Mouse (Mus musculus): Measurements from ENCODE around the gene Met.

Gene Met

DNA sequence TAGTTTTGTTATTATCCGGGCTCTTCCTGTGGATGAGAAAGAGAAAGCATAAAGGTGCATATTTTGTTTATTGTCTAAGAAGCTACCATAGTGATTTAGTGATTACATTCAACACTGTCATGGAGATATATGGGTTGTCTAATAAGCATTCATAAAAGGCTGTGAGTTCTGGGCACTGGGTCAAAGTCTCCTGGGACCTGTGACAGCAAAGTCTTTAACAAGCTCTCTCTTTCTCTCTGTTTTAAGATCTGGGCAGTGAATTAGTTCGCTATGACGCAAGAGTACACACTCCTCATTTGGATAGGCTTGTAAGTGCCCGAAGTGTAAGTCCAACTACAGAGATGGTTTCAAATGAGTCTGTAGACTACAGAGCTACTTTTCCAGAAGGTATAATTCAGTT is 85.2 kb downstream of the Met start:
- no peak for DNase-seq (ENCODE audit: low spot score in 2 of 2)

DNA sequence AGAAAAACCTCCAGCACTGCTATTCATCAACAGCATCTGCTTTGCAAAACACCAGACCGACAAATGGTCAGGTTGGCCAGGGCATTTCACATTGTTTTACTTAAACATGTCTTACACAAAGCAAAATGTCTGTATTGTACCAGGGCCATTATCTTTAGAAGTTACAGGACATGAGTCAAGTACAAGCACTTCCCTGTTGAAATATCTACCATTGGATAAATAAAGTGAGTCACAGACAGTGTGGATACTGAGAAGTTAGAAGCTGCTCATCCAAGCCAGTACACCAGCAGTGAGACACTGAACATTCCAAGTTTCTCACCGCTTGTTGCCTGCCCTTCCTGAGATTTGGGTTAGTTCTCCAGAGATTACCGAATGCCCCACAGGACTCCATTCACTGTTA is 86.0 kb downstream of the Met start:
- no peak for DNase-seq (ENCODE audit: low spot score in 2 of 2)

DNA sequence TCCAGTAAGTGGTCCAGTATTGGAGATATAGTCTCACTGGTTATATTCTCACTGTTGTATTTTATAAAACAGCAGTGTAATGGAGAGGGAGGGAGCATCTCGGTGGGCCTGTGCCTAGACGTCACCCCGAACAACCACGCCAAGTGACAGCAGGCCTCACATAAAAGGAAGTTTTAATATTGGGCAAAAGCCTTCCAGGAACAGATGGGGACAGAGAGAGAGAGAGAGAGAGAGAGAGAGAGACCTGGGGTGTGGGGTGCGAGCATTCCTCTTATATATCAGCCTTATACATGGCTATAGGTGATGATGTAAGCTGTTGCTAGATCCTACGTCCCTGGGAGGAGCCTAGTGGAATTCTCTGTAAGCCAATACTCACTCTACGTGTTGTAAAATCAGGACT is 90.7 kb downstream of the Met start:
- no peak for DNase-seq (ENCODE audit: low spot score in 2 of 2)

DNA sequence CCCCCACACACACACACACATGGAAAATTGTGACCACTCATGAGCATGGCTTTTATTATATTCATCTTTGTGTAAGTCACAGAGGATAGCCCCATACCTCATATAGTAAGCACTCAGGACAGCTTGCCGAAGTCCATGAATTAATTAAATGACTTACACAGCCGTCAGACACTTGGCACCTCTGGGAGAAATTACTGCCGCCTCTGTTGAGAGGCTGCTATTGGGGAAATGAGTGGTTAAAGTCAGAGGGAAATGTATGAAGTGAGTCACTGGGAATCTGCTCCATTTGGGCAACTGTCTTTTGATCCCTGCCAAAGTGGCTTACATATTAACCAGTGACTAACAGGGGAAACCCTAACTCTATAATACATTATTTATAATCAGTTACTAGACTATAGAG is 91.2 kb downstream of the Met start:
- DNase-seq (ENCODE audit: low spot score in 2 of 2): no peak

DNA sequence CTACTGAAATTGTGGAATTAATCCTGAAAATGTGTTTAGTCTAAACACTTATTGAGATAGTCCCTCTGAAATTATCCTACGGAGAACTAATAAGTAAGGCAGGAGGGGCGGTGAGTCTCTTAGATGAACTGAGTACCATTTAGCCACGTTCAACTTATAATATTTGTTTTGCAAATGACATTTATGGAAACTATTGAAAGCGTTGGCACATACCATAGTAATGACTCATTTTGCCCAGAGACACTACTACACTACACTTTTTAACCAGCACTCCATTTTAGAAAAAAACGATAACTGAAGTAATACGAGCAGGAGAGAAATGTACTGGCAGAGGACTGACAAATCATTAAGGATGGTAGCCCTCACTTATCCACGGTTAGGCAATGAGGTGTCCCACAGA is 92.1 kb downstream of the Met start:
- no peak for DNase-seq (ENCODE audit: low spot score in 2 of 2)

DNA sequence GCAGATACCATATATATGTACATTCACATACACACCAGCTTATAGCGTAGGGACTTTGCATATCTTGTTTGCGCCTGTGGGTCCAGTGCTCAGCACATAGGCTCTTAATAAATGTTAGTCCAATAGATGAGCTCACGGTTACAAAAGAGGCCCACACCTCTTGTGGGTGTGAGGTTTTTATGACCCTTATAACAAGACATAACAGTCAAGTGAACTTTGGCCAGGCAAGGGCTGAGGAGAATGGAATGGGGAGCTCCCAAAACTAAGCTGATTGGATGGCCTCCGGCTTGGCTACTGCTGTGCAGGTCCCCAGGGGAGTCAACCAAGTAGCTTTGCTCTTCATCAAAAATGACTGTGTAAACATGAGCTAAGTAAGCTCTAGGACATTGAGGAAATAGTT is 96.1 kb downstream of the Met start:
- no peak for DNase-seq (ENCODE audit: low spot score in 2 of 2)

DNA sequence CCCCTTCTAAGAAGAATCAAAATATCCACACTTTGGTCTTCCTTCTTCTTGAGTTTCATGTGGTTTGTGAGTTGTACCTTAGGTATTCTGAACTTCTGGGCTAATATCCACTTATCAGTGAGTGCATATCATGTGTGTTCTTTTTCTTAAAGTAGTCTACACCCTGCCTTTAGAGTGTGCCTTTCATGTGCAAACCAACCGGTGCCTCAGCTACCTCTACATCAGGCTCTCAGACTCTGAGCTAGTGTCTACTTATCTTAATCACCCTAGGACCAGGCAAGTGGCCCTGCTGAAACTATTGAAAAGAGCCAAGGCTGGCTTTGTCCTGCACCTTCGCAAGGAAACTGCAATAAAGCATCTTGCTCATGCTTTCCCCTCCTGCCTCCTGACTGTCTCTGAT is 97.7 kb downstream of the Met start:
- no peak for DNase-seq (ENCODE audit: low spot score in 2 of 2)

DNA sequence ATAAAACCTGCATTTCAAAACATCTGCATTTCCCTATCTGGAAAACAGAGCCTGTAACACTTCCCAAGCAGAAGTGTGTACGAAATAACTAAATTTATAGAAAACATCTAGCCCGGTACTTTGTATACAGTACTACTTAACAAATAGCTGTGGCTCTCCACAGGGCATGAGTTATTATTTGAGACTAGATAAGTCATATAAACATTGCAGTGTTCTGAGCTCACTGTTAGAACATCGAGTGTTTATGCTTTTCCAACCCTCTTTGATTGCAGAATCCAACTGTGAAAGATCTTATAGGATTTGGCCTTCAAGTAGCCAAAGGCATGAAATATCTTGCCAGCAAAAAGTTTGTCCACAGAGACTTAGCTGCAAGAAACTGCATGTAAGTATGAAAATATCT is 98.3 kb downstream of the Met start:
- DNase-seq (ENCODE audit: low spot score in 2 of 2): no peak

DNA sequence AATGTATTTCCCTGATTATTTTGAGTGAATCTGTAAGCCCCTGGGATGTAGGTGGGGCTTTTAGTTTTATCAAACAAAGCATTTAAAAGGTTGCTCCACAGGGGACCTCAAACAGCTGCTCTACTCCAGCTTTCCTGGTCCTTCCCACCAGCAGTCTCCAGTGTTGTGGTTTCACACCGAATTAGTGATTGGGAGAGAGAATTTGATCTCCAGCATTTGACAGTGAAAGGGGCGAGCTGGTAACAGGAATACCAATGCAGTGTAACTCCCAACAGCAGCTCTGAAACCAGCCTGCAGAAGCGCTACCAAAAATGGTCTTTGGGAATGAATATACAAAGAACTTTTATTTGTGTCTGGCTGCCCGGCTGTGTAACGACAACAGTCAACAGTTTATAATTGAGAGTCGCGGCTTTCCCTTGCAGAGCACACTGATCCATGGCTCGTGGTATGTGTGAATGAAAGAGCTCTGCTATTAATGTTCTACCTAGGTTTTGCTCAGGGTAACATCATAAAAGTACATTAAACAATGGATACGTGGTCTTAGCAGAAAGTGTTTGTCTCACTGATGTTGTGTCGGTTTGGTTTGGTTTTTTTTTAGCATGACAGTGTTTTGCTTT is 99.0 kb downstream of the Met start:
- DNase-seq (ENCODE audit: low spot score in 2 of 2): no peak

DNA sequence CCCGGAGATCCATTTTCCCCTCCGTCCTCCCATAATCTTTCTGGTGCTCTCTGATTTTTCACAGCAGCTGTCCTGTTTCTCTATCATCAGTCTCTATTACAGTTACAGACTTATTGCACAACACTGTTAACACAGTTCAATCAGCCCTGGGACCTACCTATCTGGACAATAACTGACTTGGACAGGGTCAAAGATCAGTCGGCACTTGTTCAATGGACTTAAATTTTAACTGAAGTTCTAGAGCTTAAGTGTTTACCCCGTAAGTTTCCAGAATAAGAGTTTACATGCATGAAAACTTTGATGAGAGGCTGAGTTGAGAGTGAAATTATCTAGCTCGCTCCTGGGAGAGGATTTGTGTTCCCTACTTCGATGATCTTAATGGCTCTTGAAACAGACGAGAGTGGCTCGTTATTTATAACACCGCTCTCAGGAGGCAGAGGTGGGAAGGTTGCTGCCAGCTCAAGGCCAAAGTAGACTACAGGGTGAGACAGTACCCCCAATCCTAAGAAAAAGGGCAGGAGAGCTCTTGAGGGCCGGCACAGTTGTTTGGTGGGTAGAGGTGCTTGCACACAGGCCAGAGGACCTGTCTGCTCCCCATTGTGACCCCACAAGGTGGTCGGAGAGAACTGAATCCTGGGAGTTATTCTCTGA is 105.2 kb downstream of the Met start:
- DNase-seq (ENCODE audit: low spot score in 2 of 2): no peak

DNA sequence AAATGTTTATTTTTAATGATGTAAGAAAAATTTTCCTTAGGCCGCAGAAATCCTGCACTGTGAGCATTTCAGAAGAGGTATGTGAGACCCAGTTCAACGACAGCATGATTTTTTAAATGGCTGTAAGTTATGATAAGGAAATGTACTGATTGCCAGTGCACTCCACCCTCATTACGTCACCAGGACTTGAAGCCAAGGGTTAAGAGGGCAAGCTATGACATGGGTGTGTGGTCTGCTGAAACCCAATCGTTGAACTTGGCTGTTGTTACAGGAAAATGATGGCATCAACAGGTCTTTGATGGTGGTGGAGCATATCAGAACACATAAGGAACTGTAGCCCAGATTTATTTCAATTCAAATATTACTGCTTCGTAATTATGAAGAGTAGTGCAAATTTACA is 109.6 kb downstream of the Met start:
- no peak for DNase-seq (ENCODE audit: low spot score in 2 of 2)

DNA sequence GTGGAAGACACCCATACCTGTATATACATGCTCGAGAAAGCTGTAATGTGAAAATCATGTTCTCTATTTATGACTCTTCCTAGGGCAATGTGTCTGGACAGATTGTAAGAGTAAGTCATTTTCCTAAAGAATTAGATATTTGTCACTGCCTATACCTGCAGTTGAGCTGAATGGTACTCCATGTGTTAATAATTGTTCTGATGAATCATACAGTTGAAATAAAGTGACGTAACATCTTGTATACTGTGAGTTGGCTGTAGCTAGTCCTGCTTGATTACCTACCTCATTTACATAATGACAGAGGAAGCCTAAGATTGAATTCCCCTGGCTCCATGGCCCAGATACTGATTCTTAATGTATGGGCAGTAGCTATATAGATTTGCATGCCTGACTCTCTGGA is 110.1 kb downstream of the Met start:
- no peak for DNase-seq (ENCODE audit: low spot score in 2 of 2)

DNA sequence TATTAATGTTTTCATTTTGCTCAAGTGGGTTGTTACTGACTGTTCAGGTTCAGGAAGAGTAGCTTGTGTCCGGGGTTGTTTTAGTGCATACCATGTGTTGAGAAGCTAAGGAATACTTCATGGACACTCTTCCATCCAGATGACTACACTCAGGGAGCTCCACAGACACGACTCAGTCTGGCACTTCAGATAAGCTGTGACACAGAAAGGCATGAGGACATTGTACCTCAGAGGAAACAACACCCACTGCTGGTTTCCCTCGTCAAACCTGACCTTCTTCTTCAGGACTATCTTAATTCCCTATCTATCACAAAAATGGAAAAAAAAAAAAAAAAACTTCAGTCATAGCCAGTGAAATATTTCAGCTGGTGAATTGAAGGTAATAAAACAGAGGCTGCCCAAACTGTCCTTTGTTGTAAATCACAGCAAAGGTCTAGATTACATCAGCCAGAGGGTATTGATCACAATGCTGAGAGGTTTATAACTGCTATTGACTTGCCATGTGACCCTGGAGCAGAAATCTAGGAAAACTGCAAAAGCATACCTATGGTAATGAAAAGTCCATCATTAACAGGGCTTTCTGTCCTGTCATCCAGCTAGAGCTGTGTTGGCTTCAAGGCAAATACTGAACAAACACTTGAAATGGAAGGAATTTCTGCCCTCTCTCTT is 114.6 kb downstream of the Met start:
- no peak for DNase-seq (ENCODE audit: low spot score in 2 of 2)

DNA sequence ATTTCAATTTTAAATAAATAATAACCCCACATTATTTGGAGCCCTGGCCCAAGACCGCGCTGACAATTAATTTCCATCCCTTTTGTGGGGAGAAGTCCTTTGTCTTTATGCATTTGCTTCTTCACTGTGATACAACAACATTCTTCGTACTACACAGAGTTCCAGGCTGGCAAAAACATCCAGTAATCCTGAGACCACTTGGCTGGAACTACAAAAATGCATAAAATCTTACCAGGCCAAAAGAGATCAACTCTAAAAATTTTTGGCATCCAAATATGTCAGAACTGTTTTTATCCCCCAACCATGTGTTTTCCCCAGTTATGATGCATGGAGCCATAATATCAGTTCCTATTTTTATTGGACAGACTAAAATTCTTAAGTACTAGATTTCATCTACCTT is 116.7 kb downstream of the Met start:
- no peak for DNase-seq (ENCODE audit: low spot score in 2 of 2)

DNA sequence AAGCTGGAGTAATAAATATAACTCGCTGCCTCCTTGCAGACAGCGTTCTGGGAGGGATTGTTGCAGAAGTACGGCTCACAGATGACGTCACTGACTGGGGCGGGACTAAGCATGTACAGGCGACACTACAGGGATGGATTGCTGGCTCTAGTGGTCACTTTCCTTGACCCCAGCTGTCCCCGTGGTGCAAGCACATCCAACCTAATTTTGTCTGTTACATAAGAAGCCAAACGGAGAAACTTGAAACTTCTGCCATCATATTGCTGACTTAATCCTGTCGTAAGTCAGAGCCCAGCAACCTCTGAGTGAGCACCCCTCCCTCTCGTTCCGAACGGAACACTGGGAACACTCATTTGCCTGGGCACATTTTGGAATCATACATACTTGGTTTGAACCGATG is 120.4 kb downstream of the Met start:
- DNase-seq (ENCODE audit: low spot score in 2 of 2): no peak

DNA sequence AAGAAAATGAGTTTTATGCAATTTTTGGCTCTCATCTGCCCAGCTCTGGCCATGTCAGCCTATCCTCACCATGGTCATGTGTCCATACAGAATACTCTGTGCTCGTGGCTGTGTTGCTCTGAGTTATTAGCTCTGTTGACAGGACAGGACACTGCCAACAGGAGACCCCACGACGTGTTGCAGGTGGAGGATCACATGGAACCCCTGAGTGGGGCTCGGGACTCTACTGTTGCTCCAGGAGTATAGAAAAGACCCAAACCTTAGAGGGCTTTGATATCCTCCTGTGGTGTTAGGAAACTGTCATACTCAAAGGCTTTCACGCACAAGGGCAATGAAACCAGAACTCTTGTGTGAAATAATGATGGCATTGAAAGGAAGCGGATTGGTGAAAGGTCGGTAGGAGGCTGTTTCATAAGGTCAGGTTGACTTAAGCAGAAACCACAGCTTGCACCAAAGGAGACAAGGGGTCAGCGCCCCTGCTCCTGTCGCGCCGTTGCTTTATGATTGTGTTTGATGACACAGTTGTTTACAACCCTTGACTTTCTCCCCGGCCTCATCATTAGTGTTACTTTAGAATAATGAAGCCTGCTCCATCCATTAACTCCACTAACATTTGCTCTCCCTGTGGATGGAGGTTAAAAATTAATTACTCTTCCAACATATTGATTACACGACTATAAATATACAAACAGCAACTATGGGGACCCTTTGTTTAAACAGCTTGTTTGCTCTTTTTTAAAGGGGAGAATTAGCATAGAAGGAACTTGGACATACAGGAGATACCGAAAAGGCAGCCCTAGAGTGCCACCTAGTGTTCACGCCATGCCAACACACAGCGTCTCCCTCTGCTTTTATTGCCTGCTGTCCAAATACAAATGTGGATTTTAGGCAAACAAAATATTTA is 125.7 kb downstream of the Met start:
- DNase-seq (ENCODE audit: low spot score in 2 of 2): peak; percentile 21 to 66

DNA sequence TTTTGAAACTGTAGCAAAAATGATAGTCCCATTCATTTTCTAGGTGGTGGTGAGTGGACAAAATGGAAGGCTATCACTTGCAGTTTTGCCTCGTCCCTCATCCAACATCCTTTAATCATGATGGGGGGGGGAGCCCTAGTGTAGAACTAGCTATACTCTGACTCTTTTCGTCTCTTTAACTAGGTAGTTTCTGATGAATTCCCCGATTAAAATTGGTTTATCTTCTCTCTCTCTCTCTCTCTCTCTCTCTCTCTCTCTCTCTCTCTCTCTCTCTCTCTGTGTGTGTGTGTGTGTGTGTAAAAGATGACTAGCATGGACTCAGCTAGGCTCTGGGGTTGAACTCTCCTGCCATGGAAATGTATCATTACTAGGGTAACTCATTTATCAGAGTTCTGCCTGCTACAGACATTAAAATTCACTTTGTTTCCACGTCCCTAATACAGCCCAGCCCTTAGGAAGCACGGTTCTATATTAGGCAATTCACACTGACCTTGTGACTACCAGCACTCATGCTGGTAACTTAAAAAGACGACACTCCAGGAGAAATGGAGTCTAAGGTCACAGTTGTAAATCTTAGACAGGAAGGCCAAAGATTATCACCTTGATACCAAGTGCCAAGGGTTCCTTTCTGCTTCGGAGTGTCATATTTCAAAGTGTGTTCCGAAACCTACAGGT is 126.5 kb downstream of the Met start:
- DNase-seq (ENCODE audit: low spot score in 2 of 2): no peak

DNA sequence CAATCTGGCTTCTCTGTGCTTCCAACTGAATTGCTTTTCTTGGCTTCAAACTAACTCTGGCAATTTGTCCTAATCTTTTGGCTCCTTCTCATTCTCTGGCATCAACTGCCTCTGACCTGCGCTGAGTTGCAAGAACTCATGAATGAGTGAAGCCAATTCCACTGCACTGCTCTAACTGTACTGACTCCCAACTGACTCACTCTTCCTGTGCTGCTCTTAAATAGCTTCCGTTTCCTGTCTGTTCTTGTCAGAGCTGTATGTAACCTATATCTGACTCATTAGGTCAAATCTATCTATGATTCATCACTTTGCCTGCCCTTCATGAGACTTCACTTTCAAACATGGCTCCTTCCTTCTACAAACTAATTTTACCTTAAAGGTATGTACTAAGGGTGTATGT is 130.4 kb downstream of the Met start:
- no peak for DNase-seq (ENCODE audit: low spot score in 2 of 2)

DNA sequence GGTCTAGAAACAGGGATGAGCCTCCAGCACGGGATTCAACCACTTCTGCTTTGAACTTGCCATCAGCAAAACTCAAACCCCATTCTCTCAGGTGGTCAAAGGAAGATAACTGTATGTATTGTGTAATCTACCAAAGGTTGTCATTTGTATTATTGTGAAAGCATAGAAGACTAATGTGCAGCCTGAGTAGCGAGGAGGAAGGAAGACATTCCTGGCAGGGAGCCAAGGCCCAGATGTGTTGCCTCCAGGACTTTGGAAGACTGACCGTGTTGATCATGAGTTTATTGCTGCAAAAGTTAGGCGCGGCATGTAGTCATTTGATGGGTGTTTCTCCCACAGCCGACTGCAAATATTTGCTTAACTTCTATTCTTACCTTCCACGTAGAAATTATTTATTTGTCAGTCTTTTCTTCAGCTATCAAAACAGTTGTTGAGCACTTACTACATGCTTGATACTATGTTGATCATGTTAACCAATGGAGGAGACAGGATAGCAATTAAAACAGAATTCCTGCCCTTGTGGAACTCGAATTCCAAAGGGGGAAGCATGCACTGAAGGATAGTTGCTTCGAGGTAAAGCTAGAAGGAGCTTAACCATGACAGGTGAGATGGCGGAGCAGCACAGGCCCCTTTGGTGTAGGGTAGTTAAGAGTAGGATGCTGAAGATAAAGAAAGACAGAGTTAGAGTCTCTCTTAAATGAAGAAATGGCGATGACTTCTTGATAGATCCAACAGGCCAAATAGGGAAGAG is 132.3 kb downstream of the Met start:
- no peak for DNase-seq (ENCODE audit: low spot score in 2 of 2)

DNA sequence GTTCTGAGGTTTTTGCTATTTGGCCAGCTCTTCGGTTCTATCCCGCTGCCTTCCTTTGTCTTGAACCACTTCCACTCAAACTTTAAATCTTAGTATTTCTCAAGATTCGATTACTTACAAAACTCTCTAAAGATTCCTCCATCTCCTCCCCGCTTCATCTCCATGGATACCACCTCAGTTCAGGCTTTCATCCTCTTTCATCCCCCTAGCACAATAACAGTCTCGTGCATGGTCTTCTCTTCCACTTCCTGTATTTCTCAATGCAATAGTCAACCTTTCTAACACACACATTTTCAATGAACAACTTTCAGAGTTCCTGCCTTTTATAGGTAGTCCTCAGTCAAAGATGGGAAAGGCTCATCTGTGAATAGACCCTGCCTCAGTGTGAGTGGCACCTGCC is 135.8 kb downstream of the Met start:
- no peak for DNase-seq (ENCODE audit: low spot score in 2 of 2)

DNA sequence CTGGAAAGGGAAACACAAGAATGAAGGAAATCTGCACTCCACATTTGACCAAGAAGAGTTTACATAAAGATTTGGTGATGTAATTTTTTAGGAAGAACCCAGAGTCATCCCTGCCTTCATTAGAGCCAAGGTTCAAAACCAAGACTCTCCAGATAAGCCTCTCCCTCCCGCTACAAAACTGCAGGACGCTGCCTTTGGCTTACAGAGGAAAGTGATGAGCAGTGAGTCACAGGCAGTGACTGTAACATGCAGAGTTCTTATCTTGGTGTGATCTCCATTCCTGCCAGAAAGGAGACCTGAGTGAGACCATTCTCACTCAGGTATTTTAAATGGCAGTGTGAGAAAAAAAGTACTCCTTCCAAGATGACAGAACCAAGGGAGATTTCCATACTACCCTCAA is 137.9 kb downstream of the Met start:
- DNase-seq (ENCODE audit: low spot score in 2 of 2): no peak

Data from thymus, postnatal 10 days (tissue).